Mouse (Mus musculus): Measurements from ENCODE around the gene 4930564D02Rik. TPM values are rescaled to one million over a fixed set of nuclear protein-coding genes. Genes with fewer than 3 reads are reported as not detected.

4930564D02Rik gene
- polyA plus RNA-seq, 1 experiment: not detected

DNA sequence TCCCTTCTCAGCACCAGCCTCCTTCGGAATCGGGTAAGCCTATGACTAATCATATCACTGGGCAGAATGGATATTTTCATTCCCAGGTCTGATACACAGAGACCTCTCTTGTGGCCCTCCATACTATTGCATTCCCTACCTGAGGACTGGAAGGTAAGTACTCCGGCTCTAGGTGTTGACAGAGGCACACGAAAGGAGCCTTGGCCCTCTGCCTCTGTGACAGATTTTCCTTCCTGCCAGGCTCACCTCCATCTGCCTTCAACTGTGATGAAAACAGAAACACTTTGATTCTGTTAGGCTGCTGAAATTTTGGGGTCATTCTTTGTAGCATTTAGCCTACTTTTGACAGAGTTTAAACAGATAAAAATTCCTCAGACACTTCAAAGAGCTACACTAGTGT is 47.2 kb downstream of the 4930564D02Rik start:
- no peak for DNase-seq (ENCODE audit: low spot score)

DNA sequence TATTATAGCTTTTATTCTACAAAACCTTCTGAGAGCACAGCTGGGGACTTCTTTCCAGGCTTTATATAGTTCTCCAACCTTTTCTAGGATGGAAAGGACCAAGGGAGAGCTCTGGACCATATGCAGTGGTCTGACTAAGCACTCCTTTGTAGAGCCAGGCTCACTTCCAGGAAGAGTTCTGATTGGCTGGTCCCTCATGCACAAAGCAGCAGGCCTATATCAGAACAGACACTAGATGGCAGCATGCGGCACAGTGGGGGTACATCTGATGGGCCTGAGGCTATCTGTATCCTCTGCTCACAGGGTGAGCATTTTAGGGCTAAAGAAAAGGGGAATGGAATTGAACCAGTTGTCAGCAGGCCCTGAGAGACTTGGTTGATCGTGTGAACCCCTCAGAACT is 47.6 kb downstream of the 4930564D02Rik start:
- no peak for DNase-seq (ENCODE audit: low spot score)

DNA sequence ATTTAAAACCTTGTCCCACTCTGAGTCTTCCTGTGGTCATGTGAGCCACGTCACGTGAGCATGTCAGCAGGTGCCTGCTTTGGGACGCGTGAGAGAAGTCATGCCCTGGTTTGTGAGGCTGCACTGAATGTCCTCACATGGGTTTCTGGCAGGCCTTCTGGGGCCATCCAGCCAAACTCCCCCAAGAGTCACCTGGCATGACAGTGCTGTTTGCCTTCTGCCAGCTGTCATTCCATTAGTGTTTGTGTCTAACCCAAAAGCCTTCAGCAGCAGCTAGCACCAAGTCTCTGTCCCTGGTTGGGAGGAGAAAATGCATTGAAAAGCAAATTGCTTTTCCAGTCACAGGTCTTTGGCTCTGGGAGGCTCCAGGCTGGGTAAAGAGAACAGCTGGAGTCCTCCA is 50.0 kb downstream of the 4930564D02Rik start:
- no peak for DNase-seq (ENCODE audit: low spot score)

DNA sequence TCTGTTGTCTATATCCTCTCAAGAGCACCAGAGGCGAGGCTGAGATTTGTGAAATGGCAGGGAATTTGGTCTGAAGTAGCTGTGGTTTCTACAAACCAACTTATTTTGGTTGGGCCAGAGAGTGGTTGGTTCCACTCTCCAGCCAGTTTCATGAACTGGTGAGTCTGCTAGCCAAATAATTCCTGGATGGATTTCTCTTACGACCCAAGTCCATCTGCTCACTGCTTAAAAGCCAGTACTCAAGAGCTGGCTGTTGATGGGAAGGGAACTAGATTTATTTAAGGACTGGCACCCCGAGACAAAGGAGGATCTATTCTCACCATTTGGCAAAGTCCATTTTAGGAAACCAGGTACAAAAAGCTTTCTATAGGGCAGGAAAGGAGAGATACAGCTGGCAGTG is 57.1 kb downstream of the 4930564D02Rik start:
- DNase-seq (ENCODE audit: low spot score): no peak

DNA sequence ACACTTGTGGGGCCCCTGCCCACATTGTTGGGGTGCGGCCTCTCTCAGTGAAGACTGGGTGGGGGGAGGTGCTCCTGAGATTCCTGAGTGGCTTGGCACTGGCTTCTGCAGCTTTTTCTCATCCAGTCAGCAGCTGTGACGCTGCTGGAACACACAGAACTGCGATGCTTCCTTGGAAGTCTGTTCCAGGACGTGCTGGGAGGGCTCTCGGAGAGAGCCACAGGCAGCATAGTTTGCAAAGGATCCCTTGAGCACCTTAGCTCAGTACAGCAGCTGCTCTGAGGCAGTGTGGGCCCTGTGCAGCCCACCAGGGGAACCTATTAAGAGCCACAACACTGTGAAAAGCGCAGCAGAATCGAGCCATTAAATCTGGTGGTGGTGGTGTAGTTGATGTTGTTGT is 61.2 kb downstream of the 4930564D02Rik start:
- DNase-seq (ENCODE audit: low spot score): no peak

Other genes with a start within 250 kb of the 4930564D02Rik start
- 7.5 and 11.2 TPM in 2 replicates for gene Mov10, start 248.3 kb upstream of the 4930564D02Rik start, polyA plus RNA-seq (2012; rRNA removed)
- gene St7l, start 202.8 kb upstream of the 4930564D02Rik start, polyA plus RNA-seq (2012; rRNA removed): 16.4 and 18.1 TPM in 2 replicates
- 46.7 and 53.9 TPM in 2 replicates for gene Capza1, start 202.3 kb upstream of the 4930564D02Rik start, polyA plus RNA-seq (2012; rRNA removed)
- 14.3 and 19.6 TPM in 2 replicates for gene Wnt2b, start 104.9 kb upstream of the 4930564D02Rik start, polyA plus RNA-seq (2012; rRNA removed)
- gene Cttnbp2nl, start 13.7 kb upstream of the 4930564D02Rik start, polyA plus RNA-seq (2012; rRNA removed): 4.0 and 7.9 TPM in 2 replicates

Data from urinary bladder, adult 2 months (tissue).